ENCODE assay signal across 8 mouse cellular contexts in the genomic region with DNA sequence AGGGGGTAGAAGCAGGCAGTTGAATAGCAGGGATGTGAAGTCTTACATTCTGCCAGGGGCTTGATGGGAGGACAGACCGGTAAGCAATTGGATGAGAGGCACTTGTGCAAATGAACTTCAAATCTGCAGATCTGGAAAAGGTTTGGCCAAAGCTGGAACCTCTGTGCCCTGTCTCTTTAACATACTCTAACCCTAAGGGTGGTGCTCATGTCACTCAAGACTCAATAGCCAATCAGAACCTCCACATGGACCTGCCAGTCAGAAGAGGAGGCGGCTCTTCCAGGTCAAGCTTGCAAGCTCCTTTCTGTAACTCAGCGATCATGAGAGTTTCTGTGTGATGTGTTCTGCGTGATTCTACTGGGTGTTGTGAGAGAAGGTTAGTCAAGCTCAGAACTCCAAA. TPM values are rescaled to one million over a fixed set of nuclear protein-coding genes. Genes with fewer than 3 reads are reported as not detected.
DNase-seq lines count a peak whose midpoint lies in the region; ATAC-seq and TF ChIP-seq lines count a peak whose summit lies in the region.
"Not testable (repeated sequence)": the region's sequence is repeated elsewhere in the genome, so short reads cannot be mapped to it uniquely, and the experiment has no call there.

TSS of gene Gm2026 (plus strand) at position 301 of the 400 bp plus-strand sequence.

- TF ChIP-seq EP300 in heart, adult 2 months (IDR thresholded peaks at IDR 0.05; ENCODE audit: insufficient read depth, low read depth, low read length), result not testable (repeated sequence)

- not testable (repeated sequence) for H3K27me3 ChIP-seq in forebrain, embryonic 14.5 days (replicated peaks; ENCODE audit: control insufficient read depth, insufficient read depth, low read length); heart, adult 2 months (ENCODE audit: control insufficient read depth, insufficient read depth, low read length); hindbrain, embryonic 10.5 days (ENCODE audit: insufficient read depth, poor library complexity, severe bottlenecking); kidney, postnatal 0 days (ENCODE audit: insufficient read depth, low read length); midbrain, embryonic 12.5 days; stomach, embryonic 15.5 days (replicated peaks)

- not testable (repeated sequence) for H3K4me3 ChIP-seq in forebrain, embryonic 14.5 days (ENCODE audit: low read depth, low read length); heart, adult 2 months; hindbrain, embryonic 10.5 days; kidney, postnatal 0 days (replicated peaks; ENCODE audit: low read depth, low read length); midbrain, embryonic 12.5 days; stomach, embryonic 15.5 days (replicated peaks)

- DNase-seq in brain, embryonic 14.5 days (ENCODE audit: low read depth); forebrain, embryonic 14.5 days (ENCODE audit: low spot score); heart, adult 2 months; hindbrain, embryonic 10.5 days (ENCODE audit: low spot score); kidney, postnatal 0 days (ENCODE audit: low spot score); left cerebral cortex, postnatal 36 days (ENCODE audit: low spot score in 2 of 2): not testable (repeated sequence)

- ATAC-seq in forebrain, embryonic 14.5 days; kidney, postnatal 0 days (replicated peaks; ENCODE audit: low FRiP score, low read depth); midbrain, embryonic 12.5 days (ENCODE audit: low FRiP score, low read depth); stomach, embryonic 15.5 days (ENCODE audit: insufficient read depth, low FRiP score, low read depth): not testable (repeated sequence)

- H3K36me3 ChIP-seq in forebrain, embryonic 14.5 days (ENCODE audit: control insufficient read depth, insufficient read depth, low read length); heart, adult 2 months (ENCODE audit: control insufficient read depth, insufficient read depth, low read length); hindbrain, embryonic 10.5 days; kidney, postnatal 0 days (ENCODE audit: insufficient read depth, low read length); midbrain, embryonic 12.5 days; stomach, embryonic 15.5 days: not testable (repeated sequence)

- not testable (repeated sequence) for H3K27ac ChIP-seq in forebrain, embryonic 14.5 days (ENCODE audit: low read depth, low read length); heart, adult 2 months; hindbrain, embryonic 10.5 days; kidney, postnatal 0 days; midbrain, embryonic 12.5 days (replicated peaks); stomach, embryonic 15.5 days

- H3K9me3 ChIP-seq in forebrain, embryonic 14.5 days (replicated peaks; ENCODE audit: control insufficient read depth, low read length); hindbrain, embryonic 10.5 days; kidney, postnatal 0 days (replicated peaks; ENCODE audit: low read length); midbrain, embryonic 12.5 days; stomach, embryonic 15.5 days: not testable (repeated sequence)

- H3K4me2 ChIP-seq in forebrain, embryonic 14.5 days (ENCODE audit: low read length); kidney, postnatal 0 days (ENCODE audit: low read length); midbrain, embryonic 12.5 days (replicated peaks); stomach, embryonic 15.5 days: not testable (repeated sequence)

- H3K79me2 ChIP-seq in heart, adult 2 months (replicated peaks; ENCODE audit: control insufficient read depth, insufficient read depth, low read length), result not testable (repeated sequence)

- not testable (repeated sequence) for H3K9ac ChIP-seq in forebrain, embryonic 14.5 days (ENCODE audit: low read length); heart, adult 2 months (ENCODE audit: low read depth, low read length); kidney, postnatal 0 days (ENCODE audit: low read depth, low read length); midbrain, embryonic 12.5 days (replicated peaks); stomach, embryonic 15.5 days

- not testable (repeated sequence) for TF ChIP-seq POLR2A in brain, embryonic 14.5 days (IDR thresholded peaks at IDR 0.05; ENCODE audit: borderline replicate concordance, extremely low read depth, insufficient read depth, insufficient read length, poor library complexity, severe bottlenecking); heart, adult 2 months (IDR thresholded peaks at IDR 0.05; ENCODE audit: insufficient read depth, low read depth, low read length)

- not testable (repeated sequence) for TF ChIP-seq CTCF in brain, embryonic 14.5 days (IDR thresholded peaks at IDR 0.05; ENCODE audit: borderline replicate concordance, extremely low read depth, insufficient read depth, insufficient read length); heart, adult 2 months (IDR thresholded peaks at IDR 0.05); kidney, postnatal 0 days (IDR thresholded peaks at IDR 0.05; ENCODE audit: low read depth)

- not testable (repeated sequence) for H3K4me1 ChIP-seq in forebrain, embryonic 14.5 days (ENCODE audit: control insufficient read depth, insufficient read depth, low read length); heart, adult 2 months (ENCODE audit: control insufficient read depth, insufficient read depth, low read length); hindbrain, embryonic 10.5 days (replicated peaks); kidney, postnatal 0 days (replicated peaks; ENCODE audit: insufficient read depth, low read length); midbrain, embryonic 12.5 days; stomach, embryonic 15.5 days

- intact Hi-C loops in heart, adult 2 months (cut with DNase I); left cerebral cortex, postnatal 36 days (cut with DNase I): not testable (repeated sequence)

- WGBS in forebrain, embryonic 14.5 days, result no CpG with 5 or more reads among the region's 4 CpGs
- no CpG with 5 or more reads among the region's 4 CpGs for WGBS in heart, adult 2 months
- WGBS in hindbrain, embryonic 10.5 days, result no CpG with 5 or more reads among the region's 4 CpGs
- WGBS in kidney, postnatal 0 days, result no CpG with 5 or more reads among the region's 4 CpGs
- no CpG with 5 or more reads among the region's 4 CpGs for WGBS in midbrain, embryonic 12.5 days
- WGBS in stomach, embryonic 15.5 days, result no CpG with 5 or more reads among the region's 4 CpGs

RNA-seq across cellular contexts. Expression of gene Gm2026, which starts in this region (rescaled TPM):
- 5.8 and 10.2 TPM in 2 replicates for polyA plus RNA-seq in brain, embryonic 14.5 days (2012; rRNA removed)
- 24.1 and 24.6 TPM in 2 replicates for polyA plus RNA-seq in forebrain, embryonic 14.5 days (2014; fragmentation: Nextera tagmentation; extraction: Ambion mirVana)
- 10 to 100 TPM; 16.3 to 18.6 TPM for total RNA-seq in heart, adult 2 months (2021)
- 1.3 TPM in 1 of 2 replicates, not detected in the other for polyA plus RNA-seq in heart, adult 2 months (2012; rRNA removed)
- polyA plus RNA-seq in hindbrain, embryonic 10.5 days (2016; fragmentation: Nextera tagmentation; extraction: Ambion mirVana), result 22.1 and 29.1 TPM in 2 replicates
- polyA plus RNA-seq in kidney, postnatal 0 days (2015; fragmentation: Nextera tagmentation; extraction: Ambion mirVana), result 17.7 and 17.9 TPM in 2 replicates
- total RNA-seq in left cerebral cortex, postnatal 36 days (2021), result 10 to 100 TPM; 43.1 to 49.9 TPM
- 14.3 and 23.1 TPM in 2 replicates for polyA plus RNA-seq in midbrain, embryonic 12.5 days (2016; fragmentation: Nextera tagmentation; extraction: Ambion mirVana)
- 20.8 and 21.5 TPM in 2 replicates for polyA plus RNA-seq in stomach, embryonic 15.5 days (2015; fragmentation: Nextera tagmentation; extraction: Ambion mirVana)
